Mouse (Mus musculus) forebrain, postnatal 0 days (tissue): ENCODE measurements around the gene Gm28043. TPM values are rescaled to one million over a fixed set of nuclear protein-coding genes. Genes with fewer than 3 reads are reported as not detected.

Experiments
- ATAC-seq: fragments of 200-750 bp; cut with Nextera tagmentation; 2 replicates; pipeline ENCODE4 v1.8.0; 2017; ENCODE audit warnings: mild to moderate bottlenecking, moderate library complexity
- DNase-seq: peaks from one replicate; pipeline ENCODE4 v3.0.0-alpha.2; 2015
- H3K27ac ChIP-seq: fragments of 300-500 bp; sonication (generic); 2 replicates; pipeline ENCODE4 v1.5.1; 2014; ENCODE audit warnings: low read depth, mild to moderate bottlenecking, antibody characterized with exemption, low read length, moderate library complexity, mixed read lengths
- H3K27me3 ChIP-seq: fragments of 300-500 bp; sonication (generic); 2 replicates; pipeline ENCODE4 v1.6.1; 2014; ENCODE audit warnings: mild to moderate bottlenecking, low read length, mixed read lengths; ENCODE audit not compliant: insufficient read depth
- H3K36me3 ChIP-seq: fragments of 300-500 bp; sonication (generic); 2 replicates; pipeline ENCODE4 v1.6.1; 2014; ENCODE audit warnings: mild to moderate bottlenecking, moderate library complexity; ENCODE audit not compliant: insufficient read depth
- H3K4me1 ChIP-seq: fragments of 300-500 bp; sonication (generic); 2 replicates; pipeline ENCODE4 v1.6.1; 2014; ENCODE audit warnings: antibody characterized with exemption; ENCODE audit not compliant: insufficient read depth
- H3K4me2 ChIP-seq: fragments of 300-500 bp; sonication (generic); 2 replicates; pipeline ENCODE4 v1.6.1; 2014; ENCODE audit warnings: low read depth, mild to moderate bottlenecking, moderate library complexity
- H3K4me3 ChIP-seq: fragments of 300-500 bp; sonication (generic); 2 replicates; pipeline ENCODE4 v1.5.1; 2014; ENCODE audit warnings: low read depth, low read length, mixed read lengths
- H3K9ac ChIP-seq: fragments of 300-500 bp; sonication (generic); 2 replicates; pipeline ENCODE4 v1.6.1; 2014; ENCODE audit warnings: mild to moderate bottlenecking
- H3K9me3 ChIP-seq: fragments of 300-500 bp; sonication (generic); 2 replicates; pipeline ENCODE4 v1.6.1; 2016; ENCODE audit warnings: low read length
- CTCF ChIP-seq: sonication (generic); IDR thresholded peaks from 2 replicates; pipeline ENCODE4 v1.5.1; 2016; ENCODE audit warnings: antibody characterized with exemption, control low read depth, low read depth
- WGBS: fragments of 180-500 bp; shearing (Covaris S2); extraction: QIAGEN DNeasy Blood & Tissue Kit; methylation state at CpG from one replicate; pipeline ENCODE4 v1.1.7; 2014; 5-methylcytosine and 5-hydroxymethylcytosine counted together
- polyA plus RNA-seq: library from polyadenylated mRNA; unstranded; fragments of >200 nt; fragmentation: Nextera tagmentation; extraction: Ambion mirVana; gene quantifications from 2 replicates; pipeline ENCODE4 v1.2.1, GENCODE M21; 2015
- total RNA-seq: library from RNA; depleted of rRNA; stranded (reverse); fragments of >200 nt; gene quantifications from 2 replicates; pipeline ENCODE4 v1.2.3, GENCODE M21; 2014

Gene Gm28043
- total and polyA plus RNA-seq, 2 experiments from 2014 or later = 2.3 to 7.0 TPM

- Histone ChIP-seq H3K9ac (no peak overlapping the region), H3K9me3 (no peaks in the 10 kb centered on the region), H3K4me2 (no peak overlapping the region), H3K36me3 (peaks cover 78% of the 10 kb centered on the region), H3K27ac (no peak overlapping the region), H3K27me3 (no peaks in the 10 kb centered on the region), H3K4me3 (no peak overlapping the region), H3K4me1 (no peaks in the 10 kb centered on the region)
- DNase-seq (no peak), ATAC-seq (no peak)
- TF ChIP-seq CTCF = no peak
- WGBS = 88% methylated on average over 6 of the region's 6 CpGs
Measured at GRCm38 (mm10) chr17:29698421-29698820, 83.7 kb downstream of the Gm28043 start.

- Histone ChIP-seq H3K36me3 (peaks cover 58% of the 10 kb centered on the region), H3K27me3 (no peaks in the 10 kb centered on the region), H3K4me2 (no peak overlapping the region), H3K9ac (no peak overlapping the region), H3K4me3 (no peak overlapping the region), H3K4me1 (no peaks in the 10 kb centered on the region), H3K27ac (no peak overlapping the region), H3K9me3 (no peaks in the 10 kb centered on the region)
- 90% methylated on average over 7 of the region's 7 CpGs for WGBS
- TF ChIP-seq CTCF = no peak
- no peak for ATAC-seq
- DNase-seq = no peak
Measured at GRCm38 (mm10) chr17:29700573-29700972, 85.9 kb downstream of the Gm28043 start.

GRCm38 (mm10) chr17:29702938-29703710, 88.4 kb downstream of the Gm28043 start:
- no peak overlapping the region for H3K4me3 ChIP-seq
- 51% methylated on average over 4 of the region's 4 CpGs for whole genome bisulfite sequencing
- H3K9me3 ChIP-seq = no peaks in the 10 kb centered on the region
- H3K27me3 ChIP-seq = no peaks in the 10 kb centered on the region
- DNase-seq = peak; percentile 72
- H3K27ac ChIP-seq = peak overlapping the region; percentile 50
- H3K36me3 ChIP-seq = peaks cover 37% of the 10 kb centered on the region
- no peaks in the 10 kb centered on the region for H3K4me1 ChIP-seq
- TF ChIP-seq CTCF = peak; percentile 38
- no peak overlapping the region for H3K9ac ChIP-seq
- ATAC-seq = peak; percentile 40
- H3K4me2 ChIP-seq = no peak overlapping the region

- Histone ChIP-seq H3K4me2 (no peak overlapping the region), H3K4me1 (no peaks in the 10 kb centered on the region), H3K4me3 (no peak overlapping the region), H3K9ac (no peak overlapping the region), H3K27ac (no peak overlapping the region), H3K9me3 (no peaks in the 10 kb centered on the region), H3K27me3 (no peaks in the 10 kb centered on the region), H3K36me3 (peaks cover 26% of the 10 kb centered on the region; the same call in 1 of the 2 replicates)
- peak; percentile 94 for TF ChIP-seq CTCF
- 24% methylated on average over 3 of the region's 3 CpGs for WGBS
- peak; percentile 74 for DNase-seq
- ATAC-seq = peak; percentile 71
Measured at GRCm38 (mm10) chr17:29704781-29705180, 90.1 kb downstream of the Gm28043 start.

GRCm38 (mm10) chr17:29705881-29706280, 91.2 kb downstream of the Gm28043 start:
- H3K4me2 ChIP-seq = no peak overlapping the region
- H3K27ac ChIP-seq = no peak overlapping the region
- TF ChIP-seq CTCF = no peak
- no peak for ATAC-seq
- H3K9ac ChIP-seq = no peak overlapping the region
- H3K36me3 ChIP-seq = peaks cover 15% of the 10 kb centered on the region; the same call in 1 of the 2 replicates
- no peak for DNase-seq
- no peaks in the 10 kb centered on the region for H3K27me3 ChIP-seq
- WGBS = 79% methylated on average over 5 of the region's 5 CpGs
- H3K4me3 ChIP-seq = no peak overlapping the region
- H3K4me1 ChIP-seq = peaks cover 11% of the 10 kb centered on the region
- H3K9me3 ChIP-seq = no peaks in the 10 kb centered on the region

- Histone ChIP-seq H3K36me3 (peaks cover 3% of the 10 kb centered on the region; the same call in 1 of the 2 replicates), H3K4me1 (peaks cover 21% of the 10 kb centered on the region), H3K4me3 (no peak overlapping the region), H3K27me3 (no peaks in the 10 kb centered on the region), H3K4me2 (no peak overlapping the region), H3K9me3 (no peaks in the 10 kb centered on the region), H3K27ac (no peak overlapping the region), H3K9ac (no peak overlapping the region)
- DNase-seq (no peak), ATAC-seq (no peak)
- 17% methylated on average over 5 of the region's 5 CpGs for WGBS
- no peak for TF ChIP-seq CTCF
Measured at GRCm38 (mm10) chr17:29706981-29707545, 92.4 kb downstream of the Gm28043 start.

- no peak for DNase-seq
- WGBS = 84% methylated on average over 5 of the region's 5 CpGs
Measured at GRCm38 (mm10) chr17:29708783-29709182, 94.1 kb downstream of the Gm28043 start.

More at GRCm38 (mm10) chr17:29708783-29709182, 94.1 kb downstream of the Gm28043 start:
- Histone ChIP-seq H3K27me3 (no peaks in the 10 kb centered on the region), H3K36me3 (no peaks in the 10 kb centered on the region; the same call in 1 of the 2 replicates), H3K9me3 (no peaks in the 10 kb centered on the region), H3K4me1 (peaks cover 21% of the 10 kb centered on the region), H3K4me3 (no peak overlapping the region), H3K9ac (no peak overlapping the region), H3K27ac (no peak overlapping the region), H3K4me2 (no peak overlapping the region)
- no peak for TF ChIP-seq CTCF
- no peak for ATAC-seq
